Mouse (Mus musculus) adrenal gland, adult 8-10 months (tissue): ENCODE measurements around the gene Ddx17. TPM values are rescaled to one million over a fixed set of nuclear protein-coding genes. Genes with fewer than 3 reads are reported as not detected.

Source experiments
- microRNA-seq, 2 experiments: library from miRNA; unstranded; fragments of <30 nt; microRNA quantifications; one replicate each; pipeline ENCODE4 v1.2.0; 2022
- total RNA-seq, 4 experiments: library from RNA; stranded (reverse); gene quantifications; 2 replicates each; pipeline ENCODE4 v1.2.4; 2022

Gene Ddx17
- total RNA-seq, 4 experiments from 2014 or later: 277 to 438 (median 365) TPM

Small RNA genes within 50 kb of the gene (microRNA-seq; reads per million reads assigned to microRNA genes)
- 0 reads per million in 2 experiments for gene Gm27903

Other genes starting within 250 kb of the Ddx17 start
- gene Pla2g6, start 218.4 kb downstream of the Ddx17 start, total RNA-seq: 10 to 100 TPM; 27.8 to 36.2 (median 33.1) TPM
- gene Maff, start 200.1 kb downstream of the Ddx17 start, total RNA-seq: 1 to 10 TPM; 5.2 to 6.7 (median 6.1) TPM
- gene Tmem184b, start 143.2 kb downstream of the Ddx17 start, total RNA-seq: 10 to 100 TPM; 39.1 to 76.8 (median 65.3) TPM
- gene Csnk1e, start 91.2 kb downstream of the Ddx17 start, total RNA-seq: 100 to 1,000 TPM in 2 of 4 experiments, 10 to 100 TPM in 2; 80.4 to 126 (median 97.1) TPM
- 1 to 10 TPM in 2 of 4 experiments, under 1 TPM in 2; 0.38 to 6.2 (median 2.8) TPM for gene Kcnj4, start 41.5 kb downstream of the Ddx17 start, total RNA-seq
- gene Kdelr3, start 30.3 kb downstream of the Ddx17 start, total RNA-seq: 1 to 10 TPM; 2.1 to 5.3 (median 2.8) TPM
- gene Dmc1, start 58.4 kb upstream of the Ddx17 start, total RNA-seq: 1 to 10 TPM; 1.5 to 6.3 (median 2.7) TPM
- 1 to 10 TPM; 2.8 to 6.2 (median 4.4) TPM for gene Fam227a, start 112.2 kb upstream of the Ddx17 start, total RNA-seq
- gene Cby1, start 112.5 kb upstream of the Ddx17 start, total RNA-seq: 10 to 100 TPM; 21.7 to 31.1 (median 24.9) TPM
- gene Tomm22, start 124.1 kb upstream of the Ddx17 start, total RNA-seq: 100 to 1,000 TPM in 2 of 4 experiments, 10 to 100 TPM in 2; 95.5 to 120 (median 105) TPM
- gene Josd1, start 141.2 kb upstream of the Ddx17 start, total RNA-seq: 10 to 100 TPM; 22.8 to 30.3 (median 25.0) TPM
- gene Gtpbp1, start 144.1 kb upstream of the Ddx17 start, total RNA-seq: 10 to 100 TPM; 27.2 to 43.1 (median 32.1) TPM
- gene Sun2, start 195.8 kb upstream of the Ddx17 start, total RNA-seq: 10 to 100 TPM; 48.3 to 71.4 (median 53.9) TPM
- 10 to 100 TPM; 22.0 to 27.1 (median 23.5) TPM for gene Dnal4, start 231.1 kb upstream of the Ddx17 start, total RNA-seq